Mouse (Mus musculus) Patski (cell line): ENCODE measurements at regions not wholly inside any gene's neighbourhood (a gene's known extent, or its start where the extent isn't known, plus 50 kb on each side); places are given as distances from the start of the nearest gene placed in this dataset.

Experiments
- ATAC-seq: fragments of 100-300 bp; one replicate; pipeline ENCODE4 v1.8.0; 2021
- CTCF ChIA-PET: fragments of 350-600 bp; sonication (Branson Sonifier 250); formaldehyde crosslinking; loops from one replicate; lab custom pipeline; 2022; ENCODE audit warnings: inconsistent platforms; lab: Charles Lee
- POLR2A ChIA-PET: fragments of 350-600 bp; sonication (Branson Sonifier 250); formaldehyde crosslinking; loops from one replicate; lab custom pipeline; 2022; ENCODE audit warnings: antibody characterized with exemption, inconsistent platforms; lab: Charles Lee
- DNase-seq: peaks from one replicate; pipeline ENCODE4 v3.0.0-alpha.2; 2011; ENCODE audit warnings: low read depth, low spot score
- H3K27me3 ChIP-seq: fragments of 371-371 bp; one replicate; pipeline ENCODE4 v1.5.1; 2021
- CTCF ChIP-seq: fragments of 100-300 bp; IDR thresholded peaks from one replicate; pipeline ENCODE4 v1.5.1; 2021
- in situ Hi-C: fragments of 300-500 bp; cut with MboI; formaldehyde crosslinking; loops from 3 replicates; pipeline ENCODE4 v1.11.1; 2018; ENCODE audit warnings: low pct_unique_long_range_greater_than_20kb, mixed read lengths

GRCm38 (mm10) chr1:14995348-14995747 lies 1097.8 kb downstream of the 4930444P10Rik start:
- POLR2A ChIA-PET, result no interaction called here
- H3K27me3 ChIP-seq, result peaks cover 4% of the 10 kb centered on the region
- no peak for TF ChIP-seq CTCF
- ATAC-seq (no peak), DNase-seq (no peak)
- CTCF ChIA-PET, result no interaction called here
- in situ Hi-C loops, result loop anchor here (25.0 kb wide), 1 partner anchor 258 kb away; no protein-coding TSS in a partner anchor

GRCm38 (mm10) chr1:14980093-14980711 lies 1112.9 kb downstream of the 4930444P10Rik start:
- ATAC-seq, result no peak
- no peak for DNase-seq
- TF ChIP-seq CTCF, result peak; percentile 58
- in situ Hi-C loops, result loop anchor here (25.0 kb wide), 1 partner anchor 243 kb away; no protein-coding TSS in a partner anchor
- no peaks in the 10 kb centered on the region for H3K27me3 ChIP-seq
- POLR2A ChIA-PET, result no interaction called here
- CTCF ChIA-PET, result no interaction called here
